Mouse (Mus musculus) erythroblast, embryonic 14.5 days (primary cell): ENCODE results near the gene Lpcat3.

Experiments used
- GATA1 ChIP-seq: IDR thresholded peaks from 2 replicates; pipeline ENCODE4 v1.6.1; 2012; ENCODE audit warnings: low read length, inconsistent platforms, mixed read lengths
- TAL1 ChIP-seq: IDR thresholded peaks from 3 replicates; pipeline ENCODE4 v1.6.1; 2012; ENCODE audit warnings: low read length, inconsistent platforms, mixed read lengths

- TF ChIP-seq TAL1 (no peak), GATA1 (no peak)
These were observed 45.6 kb downstream of the Lpcat3 start for GRCm38 (mm10) chr6:124708289-124708889.
